Mouse (Mus musculus) forebrain, postnatal 0 days (tissue): ENCODE results near the gene Ptgs1. TPM values are rescaled to one million over a fixed set of nuclear protein-coding genes. Genes with fewer than 3 reads are reported as not detected.

Source experiments
- ATAC-seq: fragments of 200-750 bp; cut with Nextera tagmentation; 2 replicates; pipeline ENCODE4 v1.8.0; 2017; ENCODE audit warnings: mild to moderate bottlenecking, moderate library complexity
- DNase-seq: peaks from one replicate; pipeline ENCODE4 v3.0.0-alpha.2; 2015
- H3K27ac ChIP-seq: fragments of 300-500 bp; sonication (generic); 2 replicates; pipeline ENCODE4 v1.5.1; 2014; ENCODE audit warnings: low read depth, mild to moderate bottlenecking, antibody characterized with exemption, low read length, moderate library complexity, mixed read lengths
- H3K27me3 ChIP-seq: fragments of 300-500 bp; sonication (generic); 2 replicates; pipeline ENCODE4 v1.6.1; 2014; ENCODE audit warnings: mild to moderate bottlenecking, low read length, mixed read lengths; ENCODE audit not compliant: insufficient read depth
- H3K36me3 ChIP-seq: fragments of 300-500 bp; sonication (generic); 2 replicates; pipeline ENCODE4 v1.6.1; 2014; ENCODE audit warnings: mild to moderate bottlenecking, moderate library complexity; ENCODE audit not compliant: insufficient read depth
- H3K4me1 ChIP-seq: fragments of 300-500 bp; sonication (generic); 2 replicates; pipeline ENCODE4 v1.6.1; 2014; ENCODE audit warnings: antibody characterized with exemption; ENCODE audit not compliant: insufficient read depth
- H3K4me2 ChIP-seq: fragments of 300-500 bp; sonication (generic); 2 replicates; pipeline ENCODE4 v1.6.1; 2014; ENCODE audit warnings: low read depth, mild to moderate bottlenecking, moderate library complexity
- H3K4me3 ChIP-seq: fragments of 300-500 bp; sonication (generic); 2 replicates; pipeline ENCODE4 v1.5.1; 2014; ENCODE audit warnings: low read depth, low read length, mixed read lengths
- H3K9ac ChIP-seq: fragments of 300-500 bp; sonication (generic); 2 replicates; pipeline ENCODE4 v1.6.1; 2014; ENCODE audit warnings: mild to moderate bottlenecking
- H3K9me3 ChIP-seq: fragments of 300-500 bp; sonication (generic); 2 replicates; pipeline ENCODE4 v1.6.1; 2016; ENCODE audit warnings: low read length
- CTCF ChIP-seq: sonication (generic); IDR thresholded peaks from 2 replicates; pipeline ENCODE4 v1.5.1; 2016; ENCODE audit warnings: antibody characterized with exemption, control low read depth, low read depth
- WGBS: fragments of 180-500 bp; shearing (Covaris S2); extraction: QIAGEN DNeasy Blood & Tissue Kit; methylation state at CpG from one replicate; pipeline ENCODE4 v1.1.7; 2014; 5-methylcytosine and 5-hydroxymethylcytosine counted together
- polyA plus RNA-seq: library from polyadenylated mRNA; unstranded; fragments of >200 nt; fragmentation: Nextera tagmentation; extraction: Ambion mirVana; gene quantifications from 2 replicates; pipeline ENCODE4 v1.2.1, GENCODE M21; 2015
- total RNA-seq: library from RNA; depleted of rRNA; stranded (reverse); fragments of >200 nt; gene quantifications from 2 replicates; pipeline ENCODE4 v1.2.3, GENCODE M21; 2014

The Ptgs1 gene
- total and polyA plus RNA-seq, 2 experiments from 2014 or later, result 5.5 to 6.6 TPM

DNA sequence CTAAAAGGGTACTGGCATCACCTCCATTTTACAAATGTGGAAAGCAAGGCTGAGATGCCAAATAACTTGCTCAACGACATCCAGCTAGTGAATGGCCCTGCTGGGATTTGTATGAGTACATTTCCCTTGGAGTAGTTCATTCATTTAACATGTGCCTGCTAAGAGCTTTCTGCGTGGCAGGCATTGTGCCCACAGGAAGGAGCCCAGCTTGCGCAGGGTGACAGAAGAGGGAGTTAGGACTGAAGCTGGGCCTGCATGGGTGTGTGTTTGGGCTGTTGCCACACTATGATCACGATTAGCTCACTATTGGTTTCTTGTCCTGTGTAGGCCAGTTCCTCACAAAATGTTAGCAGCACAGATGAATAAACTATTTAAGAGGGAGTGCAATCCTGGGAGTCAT lies 9.3 kb upstream of the Ptgs1 start:
- WGBS, result 51% methylated on average over 4 of the region's 4 CpGs
- TF ChIP-seq CTCF, result no peak
- Histone ChIP-seq H3K9ac (no peak overlapping the region), H3K27ac (no peak overlapping the region), H3K4me3 (no peak overlapping the region), H3K9me3 (no peaks in the 10 kb centered on the region), H3K4me1 (no peaks in the 10 kb centered on the region), H3K4me2 (no peak overlapping the region), H3K36me3 (no peaks in the 10 kb centered on the region), H3K27me3 (no peaks in the 10 kb centered on the region)
- no peak for DNase-seq
- ATAC-seq, result peak; percentile 45

DNA sequence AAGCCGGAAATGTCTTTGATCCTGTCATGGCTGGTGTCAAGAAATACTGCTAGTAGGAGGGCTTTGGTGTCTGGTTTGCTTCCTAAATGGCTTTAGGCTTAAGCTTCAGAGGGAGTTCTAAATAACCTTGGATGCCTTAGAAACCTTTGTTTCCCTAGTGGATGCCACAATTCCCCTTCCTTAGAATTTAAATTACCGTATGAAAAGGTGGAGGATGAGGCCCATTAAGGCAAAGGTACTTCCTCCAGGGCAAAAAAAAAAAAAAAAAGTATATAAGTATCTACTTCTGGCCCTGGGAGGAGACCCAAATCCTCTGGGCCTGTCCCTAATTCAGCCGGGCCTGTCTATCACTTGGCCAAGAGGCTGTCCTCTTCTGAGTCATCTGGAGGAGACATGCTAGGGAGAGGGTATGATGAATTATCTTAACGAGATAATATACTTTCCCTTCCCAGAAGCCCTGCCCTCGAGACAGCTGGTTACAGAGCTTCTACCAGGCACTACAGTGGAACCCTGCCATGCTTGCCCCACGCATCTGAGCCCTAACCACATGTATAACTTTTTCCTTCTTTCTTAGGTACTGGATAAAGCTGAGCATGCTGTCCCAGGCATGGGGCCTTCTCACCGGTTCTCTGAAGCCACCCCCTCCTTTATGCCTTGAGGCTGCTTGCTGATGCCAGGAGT lies 7.9 kb upstream of the Ptgs1 start:
- WGBS, result 64% methylated on average over 7 of the region's 7 CpGs
- no peak for ATAC-seq

GRCm38 (mm10) chr2:36223436-36223835 lies 6.8 kb upstream of the Ptgs1 start:
- TF ChIP-seq CTCF, result no peak
- H3K27ac ChIP-seq, result no peak overlapping the region
- H3K36me3 ChIP-seq, result no peaks in the 10 kb centered on the region
- no peaks in the 10 kb centered on the region for H3K27me3 ChIP-seq
- H3K4me1 ChIP-seq, result no peaks in the 10 kb centered on the region
- H3K4me3 ChIP-seq, result no peak overlapping the region
- DNase-seq, result no peak
- H3K9me3 ChIP-seq, result no peaks in the 10 kb centered on the region
- ATAC-seq, result no peak
- no peak overlapping the region for H3K9ac ChIP-seq
- no peak overlapping the region for H3K4me2 ChIP-seq

More for the DNA sequence above, 7.9 kb upstream of the Ptgs1 start:
- Histone ChIP-seq H3K4me3 (no peak overlapping the region), H3K9me3 (no peaks in the 10 kb centered on the region), H3K27ac (no peak overlapping the region), H3K27me3 (no peaks in the 10 kb centered on the region), H3K4me1 (no peaks in the 10 kb centered on the region), H3K36me3 (no peaks in the 10 kb centered on the region), H3K4me2 (no peak overlapping the region), H3K9ac (no peak overlapping the region)
- no peak for TF ChIP-seq CTCF
- no peak for DNase-seq

DNA sequence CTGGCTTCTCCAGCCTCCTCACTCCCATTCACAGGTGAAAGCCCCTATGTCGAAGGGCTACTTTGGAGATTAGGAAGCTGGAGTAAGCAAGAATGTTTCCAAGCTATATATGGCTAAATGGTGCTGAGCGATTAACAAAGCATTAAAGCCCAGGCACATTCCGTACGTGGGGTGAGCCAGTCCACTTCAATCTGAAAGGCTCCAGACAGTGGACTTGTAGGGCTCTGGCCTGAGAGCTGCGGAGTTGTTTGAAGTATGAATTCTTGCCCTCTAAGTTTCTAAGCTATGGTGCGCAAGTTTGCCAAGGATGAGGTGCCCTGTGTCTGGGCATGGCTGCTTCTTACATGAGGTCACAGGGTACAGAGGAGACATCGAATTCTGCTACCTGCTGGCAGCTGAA lies 6.1 kb upstream of the Ptgs1 start:
- no peak for ATAC-seq
- no peak for DNase-seq
- Histone ChIP-seq H3K36me3 (no peaks in the 10 kb centered on the region), H3K9me3 (no peaks in the 10 kb centered on the region), H3K4me1 (no peaks in the 10 kb centered on the region), H3K9ac (no peak overlapping the region), H3K4me3 (no peak overlapping the region), H3K27me3 (no peaks in the 10 kb centered on the region), H3K4me2 (no peak overlapping the region), H3K27ac (no peak overlapping the region)
- no peak for TF ChIP-seq CTCF
- WGBS, result 87% methylated on average over 7 of the region's 7 CpGs

DNA sequence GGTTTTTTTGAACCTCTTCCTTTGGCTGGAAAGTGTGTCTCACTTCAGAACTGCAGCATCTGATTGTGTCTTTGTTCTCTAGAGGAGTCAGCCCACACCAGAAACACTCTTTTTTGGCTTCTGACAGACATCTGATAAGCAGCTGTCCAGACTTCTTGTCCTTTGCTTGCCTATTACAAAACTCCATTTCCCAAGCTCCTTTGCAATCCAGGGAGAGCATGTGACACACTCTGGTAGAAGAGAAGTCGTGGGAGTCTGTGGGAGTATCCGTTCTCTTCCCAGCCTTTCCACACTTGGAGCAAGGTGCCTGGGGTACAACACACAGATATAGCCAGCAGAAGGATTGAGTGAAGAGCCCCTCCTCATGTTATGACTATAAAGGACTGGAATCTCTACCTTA lies 5.6 kb upstream of the Ptgs1 start:
- DNase-seq, result no peak
- Histone ChIP-seq H3K4me1 (no peaks in the 10 kb centered on the region), H3K4me3 (no peak overlapping the region), H3K27ac (no peak overlapping the region), H3K9me3 (no peaks in the 10 kb centered on the region), H3K27me3 (no peaks in the 10 kb centered on the region), H3K36me3 (no peaks in the 10 kb centered on the region), H3K9ac (no peak overlapping the region), H3K4me2 (no peak overlapping the region)
- ATAC-seq, result no peak
- 40% methylated on average over 2 of the region's 2 CpGs for WGBS
- TF ChIP-seq CTCF, result no peak

DNA sequence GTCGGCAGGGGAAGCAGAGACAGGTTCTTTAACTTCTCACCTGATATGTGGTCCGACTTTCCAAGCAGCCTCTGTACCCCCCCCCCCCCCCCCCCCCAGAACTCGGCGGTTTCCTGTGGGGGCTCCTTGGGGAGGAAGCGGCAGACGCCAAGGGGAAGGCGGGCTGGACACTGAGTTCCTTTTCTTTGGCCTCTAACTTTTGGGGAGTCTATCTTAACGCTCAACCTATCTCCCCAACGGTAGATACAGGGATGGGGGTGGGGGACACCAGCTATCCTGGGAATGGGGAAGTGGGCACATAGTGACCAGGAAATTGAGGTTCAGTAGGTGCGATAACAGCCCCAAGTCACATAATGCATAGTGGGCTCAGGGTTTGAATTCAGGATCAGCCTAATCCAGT lies 741 bp downstream of the Ptgs1 start:
- peak overlapping the region; percentile 28 for H3K4me3 ChIP-seq
- no peaks in the 10 kb centered on the region for H3K9me3 ChIP-seq
- H3K36me3 ChIP-seq, result no peaks in the 10 kb centered on the region
- ATAC-seq (no peak), DNase-seq (no peak)
- H3K4me1 ChIP-seq, result peaks cover 6% of the 10 kb centered on the region; the same call in 1 of the 2 replicates
- TF ChIP-seq CTCF, result no peak
- no peak overlapping the region for H3K9ac ChIP-seq
- H3K27me3 ChIP-seq, result no peaks in the 10 kb centered on the region
- 50% methylated on average over 9 of the region's 10 CpGs for WGBS
- no peak overlapping the region for H3K27ac ChIP-seq
- H3K4me2 ChIP-seq, result peak overlapping the region; percentile 57

GRCm38 (mm10) chr2:36234526-36235368 lies 4.5 kb downstream of the Ptgs1 start:
- H3K27ac ChIP-seq, result no peak overlapping the region
- H3K9me3 ChIP-seq, result no peaks in the 10 kb centered on the region
- H3K4me2 ChIP-seq, result no peak overlapping the region
- no peak overlapping the region for H3K9ac ChIP-seq
- no peak overlapping the region for H3K4me3 ChIP-seq
- TF ChIP-seq CTCF, result no peak
- H3K27me3 ChIP-seq, result no peaks in the 10 kb centered on the region
- ATAC-seq (no peak), DNase-seq (no peak)
- H3K4me1 ChIP-seq, result peaks cover 6% of the 10 kb centered on the region; the same call in 1 of the 2 replicates
- no peaks in the 10 kb centered on the region for H3K36me3 ChIP-seq
- WGBS, result 73% methylated on average over 7 of the region's 7 CpGs
